Mouse (Mus musculus): ENCODE measurements around the gene Snapin.

- no peak for TF ChIP-seq GATA1 (IDR thresholded peaks at IDR 0.05; ENCODE audit: borderline replicate concordance, low read length)
- TF ChIP-seq FLI1 (IDR thresholded peaks at IDR 0.05; ENCODE audit: low read length): no peak
These were observed 36.5 kb upstream of the Snapin start for GRCm38 (mm10) chr3:90527291-90527873.

Measured in megakaryocyte, embryonic 14.5 days (primary cell).